Mouse (Mus musculus) left cerebral cortex, postnatal 14 days (tissue): Measurements from ENCODE around the gene Fam126a. TPM values are rescaled to one million over a fixed set of nuclear protein-coding genes. Genes with fewer than 3 reads are reported as not detected.

ENCODE experiments used
- DNase-seq, 2 experiments: peaks; one replicate each; pipeline ENCODE4 v3.0.0; 2021 to 2022; ENCODE audit warnings: low spot score in 2 of 2, mixed read lengths in 1 of 2
- intact Hi-C: fragments of 180-260 bp; cut with DNase I; formaldehyde crosslinking; loops from one replicate; pipeline ENCODE4 v1.15.1; 2025
- long read RNA-seq, 2 experiments: library from polyadenylated mRNA; stranded (forward); transcript quantifications; one replicate each; pipeline ENCODE4 v2.0.0; 2021
- total RNA-seq, 2 experiments: library from RNA; stranded (reverse); gene quantifications; 2 replicates each; pipeline ENCODE4 v1.2.3; 2021

Gene Fam126a
- total RNA-seq: 10 to 100 TPM; 22.9 to 24.1 TPM
- long read RNA-seq, experiment 1, full-length matches to known transcripts: 22 of 30 reads
- long read RNA-seq, experiment 1, partial matches to known transcripts: 1 of 30 reads
- long read RNA-seq, experiment 1, other reads (novel, unspliced or antisense): 7 of 30 reads
- long read RNA-seq, experiment 2, full-length matches to known transcripts: 28 of 31 reads
- long read RNA-seq, experiment 2, partial matches to known transcripts: 1 of 31 reads
- long read RNA-seq, experiment 2, other reads (novel, unspliced or antisense): 2 of 31 reads

DNA sequence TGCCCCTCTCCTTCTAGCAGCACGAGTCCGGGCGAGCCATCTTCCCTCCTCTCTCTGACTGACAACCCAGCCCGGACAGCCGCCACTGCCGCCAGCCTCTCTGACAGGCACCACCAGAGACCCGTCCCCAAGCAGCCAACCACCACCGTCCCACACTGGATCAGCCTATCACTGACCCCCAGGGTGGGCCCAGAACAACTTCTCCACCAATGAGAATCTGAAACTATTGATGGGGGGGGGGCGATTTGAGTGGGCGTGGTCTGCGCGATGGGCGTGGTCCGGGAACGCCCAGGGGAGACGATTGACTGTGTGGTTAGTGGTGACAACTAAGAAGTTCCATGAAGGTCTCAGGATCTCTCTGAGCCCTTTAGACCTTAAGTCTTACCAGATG, at the start of gene Fam126a:
Gene Fam126a, minus strand, starts transcription at position 112 of the 391 bp plus-strand sequence.
- intact Hi-C loops: no loop called here
- peak; percentile 94 to 95 for DNase-seq

GRCm38 (mm10) chr5:24078420-24079179, 48.1 kb upstream of the Fam126a start:
- intact Hi-C loops: loop anchor here (5.0 kb wide), 2 partner anchors 191 to 226 kb away; no protein-coding TSS in a partner anchor
- DNase-seq: peak in 1 of 2 experiments; percentile 49

GRCm38 (mm10) chr5:24077739-24078306, 47.3 kb upstream of the Fam126a start:
- intact Hi-C loops: loop anchor here (5.0 kb wide), 2 partner anchors 191 to 226 kb away; no protein-coding TSS in a partner anchor
- no peak for DNase-seq

DNA sequence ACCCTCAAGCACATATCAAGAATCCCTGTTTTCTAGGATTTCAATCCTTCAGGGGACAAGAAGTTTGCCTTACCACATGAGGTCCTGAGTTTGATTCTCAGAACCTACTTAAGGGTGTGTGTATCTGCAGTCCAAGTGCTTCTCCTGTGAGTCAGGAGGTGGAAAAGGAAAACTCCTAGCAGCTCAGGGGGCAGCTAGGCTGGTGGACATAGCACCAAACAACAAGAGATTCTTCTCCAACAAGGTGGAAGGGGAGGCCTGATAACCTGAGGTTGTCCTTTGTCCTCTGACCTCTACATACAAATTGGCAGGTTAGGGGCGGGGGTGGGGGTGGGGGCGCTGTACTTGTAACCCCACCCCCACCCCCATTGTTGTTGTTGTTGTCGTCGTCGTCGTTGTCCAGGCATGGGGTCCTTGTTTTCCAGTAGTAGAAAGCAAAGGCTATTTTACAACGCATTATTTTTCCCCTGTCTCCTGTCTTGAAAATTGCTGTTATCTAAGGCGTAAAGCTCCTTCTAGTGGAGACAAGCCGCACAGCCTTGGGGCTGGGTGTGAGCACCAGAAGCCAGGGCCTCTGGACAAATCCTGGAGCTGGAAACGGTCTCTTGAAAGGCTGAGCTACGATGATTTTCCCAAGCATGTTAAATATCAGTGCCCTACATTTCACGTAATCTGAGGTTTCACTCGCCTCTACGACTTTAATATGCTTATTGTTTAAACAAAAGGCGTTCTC, 46.7 kb upstream of the Fam126a start:
- peak; percentile 74 to 79 for DNase-seq
- intact Hi-C loops: loop anchor here (5.0 kb wide), 2 partner anchors 190 to 225 kb away; no protein-coding TSS in a partner anchor

DNA sequence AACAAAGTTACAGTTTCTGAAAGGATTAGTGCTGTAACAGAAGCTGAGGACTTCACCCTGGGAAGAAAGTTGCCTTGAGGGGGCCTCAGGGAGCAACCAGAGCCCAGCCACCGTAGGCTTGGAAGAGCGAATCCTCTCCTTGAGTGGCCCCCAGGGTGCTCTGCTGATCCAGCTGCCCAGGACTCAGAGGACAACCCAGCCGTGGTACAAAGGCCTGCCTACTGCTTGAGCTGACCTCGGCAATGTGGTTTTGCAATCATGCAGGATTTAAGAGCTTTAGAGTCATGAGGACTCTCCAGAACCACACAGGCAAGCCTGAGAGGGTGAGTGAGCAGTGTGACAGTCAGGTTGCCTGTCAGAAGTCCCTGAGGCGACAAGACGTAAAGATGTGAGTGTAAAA, 41.5 kb upstream of the Fam126a start:
- no peak for DNase-seq
- intact Hi-C loops: no loop called here

DNA sequence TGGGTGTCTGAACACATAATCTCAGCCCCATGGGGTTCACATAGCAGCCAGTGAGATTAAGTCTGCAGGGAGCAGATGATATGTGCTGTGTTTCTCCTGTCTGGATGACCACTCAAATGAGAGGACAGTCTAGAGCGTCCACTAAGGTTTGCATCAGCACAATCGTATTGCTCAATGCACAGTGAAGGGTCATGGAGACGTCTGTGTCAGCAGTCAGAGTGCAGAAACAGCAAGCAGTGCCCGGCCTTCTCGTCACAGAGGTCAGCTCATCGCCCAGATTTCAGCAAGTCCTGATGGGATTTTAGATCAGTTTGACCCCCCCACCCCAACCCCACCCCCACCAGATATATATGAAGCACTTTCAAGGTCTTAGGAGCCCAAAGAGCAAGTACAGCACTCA, 38.5 kb upstream of the Fam126a start:
- intact Hi-C loops: no loop called here
- no peak for DNase-seq

DNA sequence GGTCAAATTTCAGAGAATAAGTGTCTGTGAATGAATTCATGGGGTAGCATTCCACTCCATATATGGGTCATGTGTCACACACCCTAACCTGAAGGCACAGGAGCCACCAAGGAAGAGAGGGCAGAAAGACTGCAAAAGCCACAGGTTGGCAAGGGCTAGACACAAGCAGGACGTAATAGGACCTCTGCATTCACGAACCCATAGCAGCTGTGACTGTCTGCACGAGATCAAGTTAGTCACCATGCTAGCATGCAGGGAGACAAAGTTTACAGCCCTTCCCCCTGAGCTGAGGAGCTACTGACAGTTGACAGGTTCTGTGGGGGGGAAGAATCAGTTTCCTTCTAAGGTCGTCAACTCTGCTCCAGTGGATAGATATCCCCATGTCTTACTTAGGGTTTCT, 33.1 kb upstream of the Fam126a start:
- DNase-seq: no peak
- intact Hi-C loops: no loop called here

DNA sequence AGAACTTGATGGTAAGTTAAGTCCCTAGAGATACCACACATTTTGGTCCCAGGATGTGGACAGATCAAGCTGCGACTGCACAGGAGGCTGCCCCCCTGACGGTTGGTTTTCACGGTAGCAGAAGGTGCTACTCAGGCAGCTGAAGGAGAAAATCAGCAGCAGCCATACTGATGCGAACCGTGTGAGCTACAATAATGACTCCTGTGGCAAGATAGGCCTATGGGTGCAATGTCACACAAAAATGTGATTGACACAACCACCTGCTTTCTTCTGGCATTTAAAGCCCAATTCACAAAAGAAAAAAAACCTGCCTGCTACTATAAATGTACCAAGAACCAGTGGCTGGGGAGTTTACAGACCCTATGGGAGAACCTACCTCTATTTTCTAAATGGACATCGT, 32.5 kb upstream of the Fam126a start:
- no peak for DNase-seq
- intact Hi-C loops: no loop called here

DNA sequence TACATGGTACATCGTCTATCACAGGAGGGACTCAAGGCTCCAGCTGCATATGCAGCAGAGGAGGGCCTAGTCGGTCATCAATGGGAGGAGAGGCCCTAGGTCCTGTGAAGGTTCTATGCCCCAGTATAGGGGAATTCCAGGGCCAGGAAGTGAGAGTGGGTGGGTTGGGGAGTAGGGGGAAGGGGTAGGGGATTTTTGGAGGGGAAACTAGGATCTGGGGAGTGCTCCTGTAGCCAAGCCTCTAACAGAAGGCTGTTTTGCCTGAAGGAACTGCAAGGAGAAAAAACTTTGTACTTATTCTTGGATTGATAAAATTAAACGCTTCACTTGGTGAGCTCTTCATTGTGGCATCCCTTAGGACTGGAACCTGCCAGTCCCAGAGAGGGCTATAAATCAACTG, 30.5 kb upstream of the Fam126a start:
- intact Hi-C loops: no loop called here
- no peak for DNase-seq

DNA sequence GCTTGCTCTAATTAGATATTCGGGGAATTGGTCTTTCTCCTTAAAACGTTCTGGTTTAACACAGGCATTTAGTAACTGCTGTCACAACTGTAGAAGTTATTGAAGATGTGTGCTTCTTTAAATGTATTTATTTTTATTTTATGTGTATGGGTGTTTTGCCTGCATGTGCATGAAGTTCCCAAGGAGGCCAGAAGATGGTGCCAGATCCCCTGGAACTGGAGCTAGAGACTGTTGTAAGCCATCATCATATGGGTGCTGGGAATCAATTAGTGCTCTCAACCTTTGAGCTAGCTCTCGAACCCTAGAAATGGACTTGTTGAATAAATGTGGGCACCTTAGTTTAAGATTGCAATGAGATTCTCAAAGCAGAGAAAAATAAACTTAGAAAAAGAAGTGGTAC, 27.1 kb upstream of the Fam126a start:
- DNase-seq: no peak
- intact Hi-C loops: no loop called here

DNA sequence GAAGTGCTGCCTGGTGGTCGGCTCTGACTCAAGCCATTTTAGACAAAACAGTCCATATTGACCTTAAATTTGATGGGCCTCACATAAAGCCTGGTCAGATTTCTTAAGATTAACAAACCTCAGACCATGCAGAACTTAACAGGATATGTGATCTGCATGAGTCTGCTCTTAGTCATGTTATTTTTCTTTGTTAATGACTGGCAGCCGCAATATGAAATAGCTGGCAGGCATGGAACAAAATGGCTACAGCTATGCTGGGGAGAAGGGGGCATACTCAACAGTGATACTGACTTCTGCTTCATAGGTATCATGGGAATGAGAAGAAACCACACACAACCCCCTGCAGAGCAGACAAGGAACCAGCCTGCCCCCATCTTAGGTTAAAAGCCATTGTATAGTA, 26.4 kb upstream of the Fam126a start:
- intact Hi-C loops: no loop called here

DNA sequence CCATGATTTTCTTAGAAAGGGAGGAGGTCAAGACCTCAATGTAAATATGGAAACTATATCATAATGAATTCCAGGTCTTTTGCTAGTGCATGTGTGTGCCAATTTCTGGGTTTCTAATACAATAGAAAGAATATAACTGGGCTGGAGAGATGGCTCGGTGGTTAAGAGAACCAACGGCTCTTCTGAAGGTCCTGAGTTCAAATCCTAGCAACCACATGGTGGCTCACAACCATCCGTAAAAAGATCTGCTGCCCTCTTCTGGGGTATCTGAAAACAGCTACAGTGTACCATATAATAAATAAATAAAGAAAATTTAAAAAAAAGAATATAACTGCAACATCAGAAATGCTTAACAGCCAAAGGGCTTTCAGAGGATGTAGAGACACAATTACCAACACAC, 23.9 kb upstream of the Fam126a start:
- intact Hi-C loops: no loop called here
- no peak for DNase-seq

More for the DNA sequence above, 26.4 kb upstream of the Fam126a start:
- no peak for DNase-seq

- intact Hi-C loops: no loop called here
- DNase-seq: no peak
Measured at GRCm38 (mm10) chr5:24053245-24054190, 23.0 kb upstream of the Fam126a start.

- DNase-seq: no peak
- intact Hi-C loops: no loop called here
Measured at GRCm38 (mm10) chr5:24051755-24052675, 21.5 kb upstream of the Fam126a start.

DNA sequence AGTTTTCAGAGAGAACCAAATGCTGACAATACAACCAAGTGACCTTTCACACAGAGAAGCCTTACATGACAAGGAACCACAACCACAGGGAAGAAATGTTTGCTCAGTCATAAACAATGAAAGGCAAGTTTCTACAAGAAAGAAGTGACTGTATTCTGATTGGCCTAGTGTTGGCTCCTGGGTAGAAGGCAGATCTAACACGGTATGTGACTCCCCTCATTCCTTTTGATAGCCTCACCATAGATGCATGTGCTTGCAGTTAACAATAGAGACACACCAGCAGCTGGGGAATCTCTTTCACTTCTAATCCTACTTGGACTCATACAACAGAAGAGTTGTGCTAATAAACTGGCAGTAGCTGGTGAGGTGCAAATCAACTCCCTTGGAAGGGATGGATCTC, 17.3 kb upstream of the Fam126a start:
- DNase-seq: no peak
- intact Hi-C loops: no loop called here

DNA sequence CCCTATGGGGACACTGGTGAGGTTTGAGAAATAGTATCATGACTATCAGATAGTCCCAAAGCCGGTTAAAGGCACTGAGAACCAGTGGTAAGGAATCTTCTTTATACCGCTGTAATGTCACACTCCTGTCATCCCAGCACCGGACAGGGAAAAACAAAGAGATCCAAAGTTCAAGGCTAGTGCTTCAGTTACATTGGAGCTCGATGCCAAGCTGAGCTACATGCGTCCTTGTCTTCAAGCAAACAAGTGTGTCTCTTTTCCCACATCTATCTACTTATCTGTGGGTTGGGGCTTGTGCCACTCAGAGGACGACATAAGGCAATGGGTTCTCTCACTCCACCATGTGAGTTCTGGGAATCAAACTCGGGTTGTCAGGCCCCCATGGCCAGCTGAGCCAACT, 16.5 kb upstream of the Fam126a start:
- intact Hi-C loops: no loop called here
- no peak for DNase-seq

- intact Hi-C loops: no loop called here
- DNase-seq: peak; percentile 80 to 83
Measured at GRCm38 (mm10) chr5:24045998-24046631, 15.6 kb upstream of the Fam126a start.
